Mouse (Mus musculus): ENCODE measurements around the gene Csf2. TPM values are rescaled to one million over a fixed set of nuclear protein-coding genes. Genes with fewer than 3 reads are reported as not detected.
"Not testable (repeated sequence)": the region's sequence is repeated elsewhere in the genome, so short reads cannot be mapped to it uniquely, and the experiment has no call there.

Gene Csf2
- polyA plus RNA-seq (2014; fragmentation: Nextera tagmentation; extraction: Ambion mirVana), result not detected in 2 replicates

DNA sequence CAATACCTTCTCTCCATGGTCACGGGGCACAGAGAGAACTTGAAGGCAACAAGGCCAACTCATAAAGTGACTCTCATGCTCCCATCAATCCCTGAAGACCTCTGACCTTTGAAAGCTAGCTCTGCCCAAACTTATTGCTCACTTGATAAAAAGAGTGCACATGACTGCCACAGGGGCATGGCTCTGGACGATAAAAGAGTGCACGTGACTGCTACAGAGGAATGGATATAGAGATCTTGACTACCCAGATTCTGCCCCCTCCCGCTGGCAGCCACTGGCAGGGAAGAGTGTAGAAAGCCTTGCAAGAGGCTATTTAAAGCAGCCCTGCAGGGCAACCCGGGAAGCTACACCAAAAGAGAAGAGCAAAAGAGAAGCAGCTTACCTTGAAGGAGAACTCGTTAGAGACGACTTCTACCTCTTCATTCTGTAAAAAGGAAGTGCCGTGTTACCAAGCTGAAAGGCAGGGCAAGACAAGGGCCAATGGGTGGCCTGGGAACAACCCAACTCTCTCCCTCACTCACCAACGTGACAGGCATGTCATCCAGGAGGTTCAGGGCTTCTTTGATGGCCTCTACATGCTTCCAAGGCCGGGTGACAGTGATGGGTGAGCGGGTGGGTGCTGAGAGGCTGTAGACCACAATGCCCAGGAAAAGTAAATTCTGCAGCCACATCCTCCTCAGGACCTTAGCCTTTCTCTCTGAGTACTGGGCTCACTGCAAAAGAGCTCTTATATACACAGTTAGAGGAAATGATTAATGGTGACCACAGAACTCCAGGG, at the start of gene Csf2:
Gene Csf2 (minus strand): TSS at position 728 of the 778 bp plus-strand sequence.
- 50% methylated on average over 11 of the region's 11 CpGs for WGBS
- no peak within 1 kb of the TSS for H3K9ac ChIP-seq (ENCODE audit: low read length)
- H3K9me3 ChIP-seq (replicated peaks; ENCODE audit: control insufficient read depth, low read length), result no peaks in the 10 kb centered on the region
- no peak for ATAC-seq
- H3K4me2 ChIP-seq (ENCODE audit: low read length), result no peak within 1 kb of the TSS
- H3K27ac ChIP-seq (ENCODE audit: low read depth, low read length), result no peak within 1 kb of the TSS
- H3K4me3 ChIP-seq (ENCODE audit: low read depth, low read length), result no peak within 1 kb of the TSS
- no peaks in the 10 kb centered on the region for H3K36me3 ChIP-seq (ENCODE audit: control insufficient read depth, insufficient read depth, low read length)
- H3K4me1 ChIP-seq (ENCODE audit: control insufficient read depth, insufficient read depth, low read length), result no peaks in the 10 kb centered on the region
- no peaks in the 10 kb centered on the region for H3K27me3 ChIP-seq (replicated peaks; ENCODE audit: control insufficient read depth, insufficient read depth, low read length)
- DNase-seq (ENCODE audit: low spot score), result no peak

DNA sequence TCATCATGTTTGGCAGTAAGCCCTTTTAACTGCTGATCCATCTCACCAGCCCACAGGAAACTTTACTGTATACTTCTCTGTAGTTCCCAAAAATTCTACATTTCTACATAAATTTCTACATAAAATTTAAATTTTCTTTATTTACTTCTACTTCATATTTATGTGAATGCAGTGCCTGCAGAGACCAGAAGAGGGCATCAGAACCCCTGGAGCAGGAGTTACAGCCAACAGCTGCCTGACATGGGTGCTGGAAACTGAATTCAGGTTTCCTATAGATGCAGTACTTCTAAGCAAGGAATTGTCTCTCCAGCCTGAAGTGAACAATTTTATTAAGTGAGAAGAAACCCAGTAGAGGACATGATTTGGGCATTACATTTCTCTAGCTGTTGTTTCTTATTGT, 49.3 kb upstream of the Csf2 start:
- Histone ChIP-seq H3K4me2 (ENCODE audit: low read length) (no peak overlapping the region), H3K27me3 (replicated peaks; ENCODE audit: control insufficient read depth, insufficient read depth, low read length) (no peaks in the 10 kb centered on the region), H3K9me3 (replicated peaks; ENCODE audit: control insufficient read depth, low read length) (no peaks in the 10 kb centered on the region), H3K4me1 (ENCODE audit: control insufficient read depth, insufficient read depth, low read length) (peaks cover 5% of the 10 kb centered on the region; the same call in 1 of the 2 replicates), H3K4me3 (ENCODE audit: low read depth, low read length) (no peak overlapping the region), H3K36me3 (ENCODE audit: control insufficient read depth, insufficient read depth, low read length) (no peaks in the 10 kb centered on the region), H3K9ac (ENCODE audit: low read length) (no peak overlapping the region), H3K27ac (ENCODE audit: low read depth, low read length) (no peak overlapping the region)
- no peak for ATAC-seq
- DNase-seq (ENCODE audit: low spot score), result no peak

DNA sequence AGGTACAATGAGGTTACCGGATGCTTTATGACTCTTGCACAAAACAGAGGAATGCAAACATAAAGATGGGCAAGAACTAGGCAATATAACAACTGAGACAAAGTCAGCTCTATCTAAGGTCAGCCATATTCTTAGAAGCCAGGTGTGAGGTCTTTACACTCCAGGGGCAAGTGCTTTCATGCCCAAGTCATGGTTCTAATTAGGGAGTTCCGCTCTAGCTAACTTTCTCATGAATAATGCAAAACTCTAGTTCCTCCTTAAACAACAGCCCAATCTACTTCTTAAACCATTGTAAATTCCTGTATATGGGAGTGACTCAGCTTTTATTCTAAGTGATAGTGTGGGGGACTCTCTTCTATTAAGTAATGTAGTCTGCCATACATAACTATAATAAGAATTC, 48.0 kb upstream of the Csf2 start:
- WGBS, result 85% methylated on average over 2 of the region's 2 CpGs
- H3K9ac ChIP-seq (ENCODE audit: low read length); H3K4me2 ChIP-seq (ENCODE audit: low read length); H3K36me3 ChIP-seq (ENCODE audit: control insufficient read depth, insufficient read depth, low read length); H3K9me3 ChIP-seq (replicated peaks; ENCODE audit: control insufficient read depth, low read length); H3K4me1 ChIP-seq (ENCODE audit: control insufficient read depth, insufficient read depth, low read length); H3K4me3 ChIP-seq (ENCODE audit: low read depth, low read length); DNase-seq (ENCODE audit: low spot score); H3K27ac ChIP-seq (ENCODE audit: low read depth, low read length); H3K27me3 ChIP-seq (replicated peaks; ENCODE audit: control insufficient read depth, insufficient read depth, low read length); ATAC-seq: not testable (repeated sequence)

DNA sequence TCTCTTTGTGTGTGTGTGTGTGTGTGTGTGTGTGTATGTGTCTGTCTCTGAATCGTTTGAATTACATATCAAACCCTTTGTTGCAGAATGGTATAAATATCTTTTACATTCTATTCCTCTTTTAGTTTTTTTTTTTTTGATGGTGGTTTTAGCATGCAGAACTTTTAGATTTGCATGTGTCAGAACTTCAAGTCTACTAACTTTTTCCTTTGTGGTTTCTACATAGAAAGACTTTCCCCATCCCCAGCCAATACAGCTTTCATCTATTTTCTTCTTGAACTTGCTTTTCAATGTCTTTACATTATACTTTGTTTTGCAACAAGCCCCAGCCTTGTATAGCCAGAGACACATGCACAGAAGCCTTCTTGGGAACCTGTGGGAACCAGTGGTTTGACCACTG, 47.3 kb upstream of the Csf2 start:
- H3K9ac ChIP-seq (ENCODE audit: low read length), result no peak overlapping the region
- WGBS, result 94% methylated on average over 1 of the region's 1 CpGs
- H3K4me2 ChIP-seq (ENCODE audit: low read length), result no peak overlapping the region
- no peak overlapping the region for H3K4me3 ChIP-seq (ENCODE audit: low read depth, low read length)
- H3K9me3 ChIP-seq (replicated peaks; ENCODE audit: control insufficient read depth, low read length), result no peaks in the 10 kb centered on the region
- ATAC-seq, result no peak
- H3K27ac ChIP-seq (ENCODE audit: low read depth, low read length), result no peak overlapping the region
- no peaks in the 10 kb centered on the region for H3K4me1 ChIP-seq (ENCODE audit: control insufficient read depth, insufficient read depth, low read length)
- no peaks in the 10 kb centered on the region for H3K27me3 ChIP-seq (replicated peaks; ENCODE audit: control insufficient read depth, insufficient read depth, low read length)
- no peak for DNase-seq (ENCODE audit: low spot score)
- H3K36me3 ChIP-seq (ENCODE audit: control insufficient read depth, insufficient read depth, low read length), result no peaks in the 10 kb centered on the region

DNA sequence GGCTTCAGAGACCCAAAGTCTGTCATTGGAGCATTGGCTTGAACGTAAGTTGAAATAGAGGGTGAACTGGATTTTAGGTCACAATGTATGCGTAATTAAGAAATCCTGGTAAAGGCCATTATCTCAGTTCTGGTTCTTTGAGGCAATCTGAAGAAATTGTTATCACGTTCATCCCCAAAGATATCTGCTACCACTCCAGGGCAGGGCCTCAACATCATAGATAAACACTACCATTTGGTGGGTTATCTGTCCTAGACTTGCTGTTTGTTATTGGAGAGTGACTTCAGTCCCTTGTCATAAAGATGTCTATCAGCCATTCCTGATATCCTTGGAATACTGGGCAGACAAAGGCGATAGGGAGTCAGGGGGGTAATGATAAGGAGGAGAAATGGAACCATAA, 46.5 kb upstream of the Csf2 start:
- no peak for DNase-seq (ENCODE audit: low spot score)
- ATAC-seq, result no peak
- H3K36me3 ChIP-seq (ENCODE audit: control insufficient read depth, insufficient read depth, low read length), result no peaks in the 10 kb centered on the region
- no peaks in the 10 kb centered on the region for H3K9me3 ChIP-seq (replicated peaks; ENCODE audit: control insufficient read depth, low read length)
- H3K4me1 ChIP-seq (ENCODE audit: control insufficient read depth, insufficient read depth, low read length), result no peaks in the 10 kb centered on the region
- H3K4me2 ChIP-seq (ENCODE audit: low read length), result no peak overlapping the region
- H3K4me3 ChIP-seq (ENCODE audit: low read depth, low read length), result no peak overlapping the region
- no peak overlapping the region for H3K9ac ChIP-seq (ENCODE audit: low read length)
- no peak overlapping the region for H3K27ac ChIP-seq (ENCODE audit: low read depth, low read length)
- 83% methylated on average over 4 of the region's 4 CpGs for WGBS
- no peaks in the 10 kb centered on the region for H3K27me3 ChIP-seq (replicated peaks; ENCODE audit: control insufficient read depth, insufficient read depth, low read length)

DNA sequence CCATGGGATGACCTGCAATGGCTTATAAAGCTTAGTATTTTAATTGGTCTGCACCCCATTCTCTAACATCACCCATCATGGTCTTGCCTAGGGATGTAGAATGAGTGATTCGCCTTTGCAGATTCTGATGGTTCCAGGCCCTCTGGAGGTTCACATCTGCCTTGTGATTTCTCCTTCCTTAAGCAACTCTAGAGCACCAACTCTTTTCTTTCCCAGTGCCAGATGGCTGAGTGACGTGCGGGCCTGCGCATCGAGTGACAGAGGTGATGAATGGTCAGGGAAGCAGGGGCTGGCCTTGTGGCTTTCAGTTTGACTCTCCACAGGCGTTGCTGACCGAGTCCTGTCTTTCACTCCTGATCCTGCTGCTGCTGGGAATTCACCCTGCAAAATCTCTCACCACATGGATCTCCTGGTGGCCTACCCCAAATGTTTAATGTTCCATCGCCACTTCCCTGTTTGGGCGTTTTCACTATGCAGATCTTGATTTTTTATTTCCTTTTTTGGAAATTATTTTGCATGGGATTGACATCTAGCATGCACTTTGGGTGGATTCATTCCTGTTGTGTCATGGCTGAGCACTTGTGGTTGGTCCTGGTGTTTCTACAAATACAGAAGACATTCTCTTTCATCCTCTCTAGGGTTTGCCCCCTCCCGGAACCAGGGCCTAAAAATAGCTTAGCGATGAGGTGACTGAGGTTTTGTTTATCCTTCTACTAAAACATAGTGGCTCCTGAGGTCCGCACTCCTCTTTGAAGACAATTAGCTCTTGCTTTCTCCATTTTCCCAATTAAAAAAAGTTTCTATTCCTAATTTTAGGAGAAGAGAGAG, 44.7 kb upstream of the Csf2 start:
- Histone ChIP-seq H3K36me3 (ENCODE audit: control insufficient read depth, insufficient read depth, low read length) (no peaks in the 10 kb centered on the region), H3K27ac (ENCODE audit: low read depth, low read length) (no peak overlapping the region), H3K9ac (ENCODE audit: low read length) (no peak overlapping the region), H3K4me2 (ENCODE audit: low read length) (no peak overlapping the region), H3K27me3 (replicated peaks; ENCODE audit: control insufficient read depth, insufficient read depth, low read length) (no peaks in the 10 kb centered on the region), H3K9me3 (replicated peaks; ENCODE audit: control insufficient read depth, low read length) (no peaks in the 10 kb centered on the region), H3K4me3 (ENCODE audit: low read depth, low read length) (no peak overlapping the region), H3K4me1 (ENCODE audit: control insufficient read depth, insufficient read depth, low read length) (no peaks in the 10 kb centered on the region)
- WGBS, result 86% methylated on average over 12 of the region's 12 CpGs
- no peak for ATAC-seq
- no peak for DNase-seq (ENCODE audit: low spot score)

DNA sequence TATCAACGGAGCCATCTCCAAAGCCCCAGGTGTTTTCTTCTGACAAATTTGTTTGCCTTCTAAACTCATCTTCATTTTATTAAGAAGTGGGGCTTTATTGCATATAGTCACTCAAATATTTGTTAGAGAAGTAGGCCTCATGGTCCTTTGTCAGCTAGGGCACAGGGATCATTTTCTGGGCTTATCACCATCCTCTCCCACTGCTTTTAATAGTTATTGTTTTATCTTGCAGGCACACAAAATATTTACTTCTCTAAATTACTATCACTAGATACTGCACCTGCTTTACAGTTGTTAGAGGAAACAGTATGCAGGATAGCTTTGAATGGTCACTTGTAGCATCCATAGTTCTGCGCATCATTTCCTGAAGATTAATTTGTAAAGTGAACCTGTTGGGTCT, 42.7 kb upstream of the Csf2 start:
- no peak for DNase-seq (ENCODE audit: low spot score)
- ATAC-seq, result no peak

DNA sequence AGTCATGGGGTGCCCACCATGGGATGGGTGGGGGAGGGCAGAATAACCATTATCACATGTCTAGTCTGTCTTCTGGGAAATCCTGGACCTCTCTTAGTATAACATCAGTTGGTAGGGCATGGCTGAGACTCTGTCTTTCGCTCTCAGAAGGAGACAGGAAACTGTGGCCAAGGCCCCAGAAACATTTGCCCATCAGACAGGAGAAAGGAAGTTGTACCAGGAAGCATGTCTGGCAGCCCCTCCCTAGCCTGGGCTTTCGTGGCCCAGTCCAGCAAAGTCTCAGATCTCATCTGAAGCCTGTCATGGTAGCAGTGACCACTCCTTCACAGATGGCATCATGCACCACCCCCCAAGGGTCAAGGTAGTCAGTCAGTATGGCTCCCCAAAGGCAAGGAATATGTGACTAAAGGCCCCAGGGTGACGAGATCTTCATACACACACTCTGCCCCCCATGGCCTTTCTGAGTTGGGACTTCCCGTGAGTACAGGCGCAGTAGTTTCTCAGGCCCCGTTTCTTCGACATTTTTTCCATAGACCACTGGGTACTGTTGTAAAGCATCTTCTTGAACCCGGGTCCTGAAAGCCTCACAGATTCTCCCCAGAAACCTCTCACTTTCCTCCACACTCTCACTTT, 38.5 kb upstream of the Csf2 start:
- Histone ChIP-seq H3K27ac (ENCODE audit: low read depth, low read length) (no peak overlapping the region), H3K27me3 (replicated peaks; ENCODE audit: control insufficient read depth, insufficient read depth, low read length) (no peaks in the 10 kb centered on the region), H3K4me3 (ENCODE audit: low read depth, low read length) (no peak overlapping the region), H3K4me2 (ENCODE audit: low read length) (no peak overlapping the region), H3K36me3 (ENCODE audit: control insufficient read depth, insufficient read depth, low read length) (no peaks in the 10 kb centered on the region), H3K9ac (ENCODE audit: low read length) (no peak overlapping the region), H3K9me3 (replicated peaks; ENCODE audit: control insufficient read depth, low read length) (no peaks in the 10 kb centered on the region), H3K4me1 (ENCODE audit: control insufficient read depth, insufficient read depth, low read length) (no peaks in the 10 kb centered on the region)
- ATAC-seq (no peak), DNase-seq (ENCODE audit: low spot score) (no peak)
- 89% methylated on average over 8 of the region's 8 CpGs for WGBS

More for the DNA sequence above, 42.7 kb upstream of the Csf2 start:
- no peak overlapping the region for H3K4me2 ChIP-seq (ENCODE audit: low read length)
- no peak overlapping the region for H3K9ac ChIP-seq (ENCODE audit: low read length)
- H3K4me1 ChIP-seq (ENCODE audit: control insufficient read depth, insufficient read depth, low read length), result no peaks in the 10 kb centered on the region
- no peak overlapping the region for H3K4me3 ChIP-seq (ENCODE audit: low read depth, low read length)
- no peak overlapping the region for H3K27ac ChIP-seq (ENCODE audit: low read depth, low read length)
- no peaks in the 10 kb centered on the region for H3K27me3 ChIP-seq (replicated peaks; ENCODE audit: control insufficient read depth, insufficient read depth, low read length)
- no peaks in the 10 kb centered on the region for H3K36me3 ChIP-seq (ENCODE audit: control insufficient read depth, insufficient read depth, low read length)
- 84% methylated on average over 2 of the region's 2 CpGs for WGBS
- H3K9me3 ChIP-seq (replicated peaks; ENCODE audit: control insufficient read depth, low read length), result no peaks in the 10 kb centered on the region
